Mouse (Mus musculus) c-Kit-positive CD71-positive TER-119-negative erythroid progenitor cells, embryonic 14.5 days (primary cell): ENCODE data around the gene Repin1.

Experiments used
- DNase-seq: peaks from one replicate; pipeline ENCODE4 v3.0.0-alpha.2; 2013; ENCODE audit warnings: low read depth

Repin1 gene

GRCm38 (mm10) chr6:48626464-48626863 lies 32.8 kb downstream of the Repin1 start, which contains the start of gene AI854703:
Gene AI854703, plus strand, starts transcription at chr6:48626764.
- DNase-seq, result no peak

GRCm38 (mm10) chr6:48626984-48627383 lies 33.3 kb downstream of the Repin1 start:
- DNase-seq, result peak; percentile 13

- DNase-seq, result no peak
These were observed 33.8 kb downstream of the Repin1 start for GRCm38 (mm10) chr6:48627511-48627924.

DNA sequence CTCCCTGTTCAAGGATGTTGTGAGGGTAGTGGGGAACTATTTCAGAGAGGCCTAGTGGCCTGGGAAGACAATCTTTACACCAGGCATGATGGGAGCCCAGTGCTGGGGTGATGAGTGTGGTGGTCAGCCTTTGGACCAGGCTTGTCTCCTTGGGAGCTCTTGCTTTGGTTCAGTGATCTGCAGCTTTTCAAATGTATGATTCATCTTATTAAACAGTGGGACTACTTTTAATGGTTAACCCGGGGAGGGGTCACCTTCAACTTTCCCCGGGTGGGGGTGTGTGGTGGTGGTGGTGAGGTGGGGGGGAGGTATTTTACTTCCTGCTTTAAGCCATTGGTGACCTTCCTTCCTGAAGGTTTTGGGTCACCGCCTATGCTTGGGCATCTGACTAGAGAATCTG lies 34.7 kb downstream of the Repin1 start:
- no peak for DNase-seq

DNA sequence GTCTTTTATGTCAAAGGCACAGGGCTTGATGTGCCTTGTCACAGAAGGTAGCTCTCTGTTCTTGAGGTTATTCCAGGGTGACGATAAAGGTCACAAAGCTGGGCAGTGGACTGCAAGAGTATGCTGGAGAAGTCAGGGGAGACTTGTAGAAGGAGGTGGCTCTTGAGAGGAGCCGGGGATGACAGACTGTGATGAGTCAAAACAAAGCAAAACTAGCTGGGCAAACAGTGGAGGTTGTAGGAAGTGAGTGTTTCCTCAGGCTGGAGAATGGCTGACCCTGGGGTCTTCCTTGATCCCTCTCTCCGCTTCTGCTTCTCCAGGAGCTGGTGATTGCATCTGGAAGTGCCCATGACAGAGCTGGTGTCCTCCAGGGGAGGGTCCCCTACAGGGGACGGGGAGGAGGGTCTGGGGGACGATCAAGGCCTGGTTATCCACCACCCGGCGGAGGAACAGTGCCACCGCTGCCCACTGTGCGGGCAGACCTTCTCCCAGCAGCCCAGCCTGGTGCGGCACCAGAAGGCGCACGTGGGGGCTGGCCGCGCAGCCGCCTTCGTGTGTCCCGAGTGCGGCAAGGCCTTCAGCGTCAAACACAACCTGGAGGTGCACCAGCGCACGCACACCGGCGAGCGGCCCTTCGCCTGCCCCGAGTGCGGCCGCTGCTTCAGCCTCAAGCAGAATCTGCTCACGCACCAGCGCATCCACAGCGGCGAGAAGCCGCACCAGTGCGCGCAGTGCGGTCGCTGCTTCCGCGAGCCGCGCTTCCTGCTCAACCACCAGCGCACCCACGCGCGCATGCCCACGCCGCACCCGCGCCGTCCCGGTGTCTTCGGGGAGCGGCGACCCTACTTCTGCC lies 35.4 kb downstream of the Repin1 start:
- no peak for DNase-seq

DNA sequence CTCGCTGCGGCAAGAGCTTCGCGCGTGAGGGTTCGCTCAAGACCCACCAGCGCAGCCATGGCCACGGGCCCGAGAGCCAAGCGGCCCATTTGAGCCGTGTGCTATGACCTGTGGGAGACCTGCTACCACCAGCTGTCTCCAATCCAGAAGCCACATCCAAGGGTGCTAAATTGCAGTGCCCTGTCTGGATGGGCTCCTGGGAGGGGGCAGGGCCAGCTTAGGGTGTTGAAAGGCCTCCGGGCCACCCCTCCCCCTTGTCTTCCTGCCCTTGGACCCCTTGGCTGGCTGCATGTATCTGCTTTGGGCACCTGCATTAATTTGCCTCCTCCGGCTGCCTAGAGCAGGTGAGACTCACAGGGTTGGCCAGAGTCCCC lies 36.0 kb downstream of the Repin1 start:
- no peak for DNase-seq

DNA sequence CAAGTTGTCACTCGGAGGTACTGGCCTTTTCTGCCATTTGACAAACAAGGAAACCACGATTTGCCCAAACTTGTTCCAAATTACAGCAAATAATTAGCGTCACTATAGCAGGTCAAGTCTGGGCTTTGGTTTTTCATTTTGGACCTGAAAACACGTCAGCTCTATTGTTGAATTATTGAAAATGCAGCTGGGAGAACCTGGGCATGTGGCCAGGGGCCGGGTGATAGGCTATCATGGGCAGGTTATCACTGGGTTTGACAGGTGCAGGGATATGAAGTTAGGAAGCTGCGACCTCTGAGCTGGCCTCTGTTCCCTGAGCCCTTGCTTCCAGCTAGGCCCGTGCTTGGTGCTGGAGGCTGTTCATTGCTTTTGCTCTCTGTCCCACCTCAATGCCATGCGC lies 37.1 kb downstream of the Repin1 start:
- DNase-seq, result no peak

DNA sequence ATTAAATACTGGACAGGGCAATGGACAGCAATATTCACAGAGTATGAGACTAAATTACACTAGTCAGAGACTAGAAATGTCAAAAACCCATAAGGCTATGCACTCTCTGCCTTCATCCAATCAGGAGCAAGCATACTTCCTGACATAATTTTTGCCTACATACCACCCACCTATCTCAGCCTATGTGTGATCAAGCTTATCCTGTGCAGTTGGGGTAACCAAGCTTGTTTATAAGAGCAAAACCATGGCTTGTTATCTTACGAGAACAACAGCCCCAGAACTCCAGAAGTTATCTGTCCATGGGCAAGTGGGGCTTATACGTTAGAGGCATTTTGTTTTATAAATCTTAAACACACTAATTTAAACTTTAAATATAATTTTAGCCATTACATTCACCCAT lies 41.4 kb downstream of the Repin1 start:
- DNase-seq, result peak; percentile 11

GRCm38 (mm10) chr6:48636515-48636914 lies 42.8 kb downstream of the Repin1 start:
- DNase-seq, result no peak

GRCm38 (mm10) chr6:48637811-48638500 lies 44.3 kb downstream of the Repin1 start:
- DNase-seq, result no peak

DNA sequence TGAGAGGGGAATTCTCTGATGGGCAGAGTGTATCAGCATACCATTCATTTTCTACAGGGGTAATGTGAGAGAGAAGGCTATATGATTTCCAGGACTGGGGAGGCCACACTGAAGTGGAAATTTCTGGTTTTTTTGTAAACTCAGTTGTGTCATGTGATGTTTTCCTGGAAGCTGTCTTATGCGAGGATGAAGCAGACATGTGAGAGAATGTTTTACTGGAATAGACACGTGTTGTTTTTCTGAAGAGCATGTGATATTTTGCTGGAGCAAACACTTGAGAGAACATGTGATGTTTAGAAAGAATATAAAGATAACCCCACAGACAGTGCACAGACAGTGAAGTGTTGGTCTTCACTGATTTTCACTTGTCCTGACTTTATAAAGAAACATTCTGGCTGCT lies 44.9 kb downstream of the Repin1 start:
- no peak for DNase-seq

DNA sequence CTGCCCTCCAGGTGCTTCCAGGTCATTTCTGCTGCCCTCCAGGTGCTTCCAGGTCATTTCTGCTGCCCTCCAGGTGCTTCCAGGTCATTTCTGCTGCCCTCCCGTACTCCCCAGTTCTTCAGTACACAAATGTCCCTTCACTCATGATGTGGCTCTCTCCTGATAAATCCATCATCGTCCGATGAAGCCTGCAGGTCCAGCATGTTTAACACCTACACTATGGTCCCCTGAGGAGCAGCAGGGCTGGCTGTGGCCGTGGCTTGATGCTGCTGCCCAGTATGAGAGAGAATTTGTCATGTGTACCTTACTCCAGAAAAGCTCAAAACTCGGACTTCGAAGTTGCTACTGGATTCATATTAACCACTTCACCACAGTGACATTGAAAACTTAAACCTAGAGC lies 47.7 kb downstream of the Repin1 start:
- DNase-seq, result no peak

DNA sequence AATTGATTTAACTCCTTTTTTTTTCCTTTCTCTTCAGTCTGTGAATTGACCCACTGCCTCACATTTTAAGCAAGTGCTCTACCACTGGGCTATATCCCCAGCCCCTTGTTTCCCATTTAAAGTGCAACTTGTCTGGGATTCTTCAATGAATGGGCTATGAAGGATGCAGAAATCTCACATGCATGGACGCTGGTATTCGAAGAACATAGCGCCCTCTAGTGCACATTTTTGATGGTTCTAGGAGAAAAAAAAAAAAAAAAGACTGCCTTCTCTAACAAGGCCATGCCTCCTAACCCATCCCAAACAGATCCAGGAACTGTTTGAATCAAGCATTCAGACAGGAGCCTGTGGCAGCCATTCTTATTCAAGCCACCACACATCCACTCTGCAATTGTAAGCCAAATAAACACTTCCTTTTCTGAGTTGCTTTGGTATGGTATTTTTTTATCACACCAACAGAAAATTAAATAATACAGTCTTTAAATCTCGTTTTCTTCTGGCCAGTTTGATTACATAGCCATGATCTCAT lies 49.1 kb downstream of the Repin1 start:
- DNase-seq, result peak; percentile 39

DNA sequence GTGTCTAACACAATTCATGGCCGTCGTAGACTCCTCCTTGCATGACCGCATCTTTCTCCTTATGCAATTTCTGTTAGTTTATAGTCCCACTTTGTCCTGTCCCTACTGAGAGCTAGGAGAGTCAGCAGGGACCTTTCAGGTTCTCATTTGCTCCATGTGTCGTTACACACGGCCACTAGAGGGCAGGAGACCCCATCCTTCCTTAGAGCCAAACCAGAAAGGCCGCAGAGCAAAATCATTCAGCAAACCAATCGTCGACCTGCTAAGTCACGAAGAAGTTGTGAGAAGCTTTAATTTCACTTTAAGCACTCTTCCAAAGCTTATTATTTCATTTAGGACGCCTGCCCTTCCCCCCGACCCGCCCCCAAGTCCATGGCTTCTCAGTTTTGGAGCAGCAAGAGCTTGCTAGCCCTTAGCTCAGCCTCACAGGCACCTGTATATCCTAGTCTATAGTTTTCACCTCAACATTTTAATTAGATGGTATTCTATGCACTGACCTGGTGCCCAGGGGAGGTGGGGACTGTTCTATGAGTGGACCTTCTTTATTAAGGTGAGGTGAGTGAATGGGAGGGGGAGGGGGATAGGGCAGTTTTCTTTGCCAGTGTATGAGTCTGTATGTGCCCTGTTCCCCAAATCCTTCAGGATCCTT lies 52.1 kb downstream of the Repin1 start:
- DNase-seq, result peak; percentile 40

DNA sequence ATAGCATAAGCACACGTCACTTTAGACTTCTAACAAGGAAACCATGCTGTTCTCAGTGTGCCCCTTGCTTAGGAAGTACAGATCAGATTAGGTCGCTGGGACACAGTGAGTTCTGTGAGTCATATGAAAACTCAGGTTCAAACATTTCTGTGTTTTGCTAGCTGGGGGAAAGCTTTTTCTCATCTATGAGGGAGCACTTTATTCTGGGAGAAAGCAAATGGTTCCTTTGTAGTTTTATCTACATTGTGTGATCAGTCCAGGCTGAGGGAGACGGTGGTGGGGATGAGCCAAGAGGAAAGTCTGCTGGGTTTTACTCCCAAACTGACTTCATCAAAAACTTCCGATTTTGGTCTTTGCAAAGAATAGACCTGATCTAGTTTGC lies 52.6 kb downstream of the Repin1 start:
- DNase-seq, result no peak

- no peak for DNase-seq
These were observed 53.3 kb downstream of the Repin1 start, which contains the start of gene Gimap8 for GRCm38 (mm10) chr6:48646995-48647394. Gene Gimap8, plus strand, starts transcription at chr6:48647234.

- DNase-seq, result no peak
These were observed 53.9 kb downstream of the Repin1 start for GRCm38 (mm10) chr6:48647611-48648010.
